Comparison of ENCODE assay signal across 8 mouse cellular contexts in genomic region chr15:79931496-79932141, GRCm38 (mm10). TPM values are rescaled to one million over a fixed set of nuclear protein-coding genes. Genes with fewer than 3 reads are reported as not detected.
DNase-seq lines count a peak whose midpoint lies in the region; ATAC-seq and TF ChIP-seq lines count a peak whose summit lies in the region.

No protein-coding gene starts in this region.

- no peak overlapping the region for H3K9ac ChIP-seq in embryonic facial prominence, embryonic 15.5 days

- peak; percentile 32 for DNase-seq in lung, adult 2 months
- no peak for DNase-seq in lung, postnatal 25 days (ENCODE audit: low spot score)
- DNase-seq in kidney, adult 9 months: peak; percentile 73
- DNase-seq in midbrain, embryonic 10.5 days (ENCODE audit: low spot score): no peak
- DNase-seq in right cerebral cortex, adult 2 months (ENCODE audit: low spot score in 2 of 2): no peak
- DNase-seq in layer of hippocampus, adult 9-11 months: no peak

- 33% methylated on average over 13 of the region's 13 CpGs for WGBS in lung, adult 2 months
- 22% methylated on average over 13 of the region's 13 CpGs for WGBS in embryonic facial prominence, embryonic 15.5 days
- 24% methylated on average over 13 of the region's 13 CpGs for whole genome bisulfite sequencing in midbrain, embryonic 10.5 days

- H3K4me2 ChIP-seq in embryonic facial prominence, embryonic 15.5 days (replicated peaks): peak overlapping the region; percentile 91

- H3K36me3 ChIP-seq in embryonic facial prominence, embryonic 15.5 days: no peaks in the 10 kb centered on the region
- no peaks in the 10 kb centered on the region for H3K36me3 ChIP-seq in midbrain, embryonic 10.5 days

- peaks cover 23% of the 10 kb centered on the region for H3K4me1 ChIP-seq in lung, adult 2 months (ENCODE audit: control insufficient read depth, insufficient read depth, low read length)
- peaks cover 52% of the 10 kb centered on the region for H3K4me1 ChIP-seq in embryonic facial prominence, embryonic 15.5 days
- peaks cover 61% of the 10 kb centered on the region for H3K4me1 ChIP-seq in midbrain, embryonic 10.5 days

- TF ChIP-seq CTCF in lung, adult 2 months (IDR thresholded peaks at IDR 0.05; ENCODE audit: insufficient read depth, low read length): no peak

- ATAC-seq in embryonic facial prominence, embryonic 15.5 days (ENCODE audit: insufficient number of reproducible peaks, low FRiP score, low TSS enrichment, low read depth): no peak
- no peak for ATAC-seq in megakaryocyte progenitor cell, adult 5-6 weeks (replicated peaks; ENCODE audit: poor library complexity)

- peak overlapping the region; percentile 91 for H3K4me3 ChIP-seq in lung, adult 2 months (replicated peaks; ENCODE audit: extremely low read depth, low read depth, low read length)
- H3K4me3 ChIP-seq in embryonic facial prominence, embryonic 15.5 days (replicated peaks): peak overlapping the region; percentile 65
- peak overlapping the region; percentile 77 for H3K4me3 ChIP-seq in midbrain, embryonic 10.5 days

- H3K27ac ChIP-seq in embryonic facial prominence, embryonic 15.5 days (replicated peaks): no peak overlapping the region
- H3K27ac ChIP-seq in midbrain, embryonic 10.5 days (replicated peaks): no peak overlapping the region

- peaks cover 31% of the 10 kb centered on the region for H3K27me3 ChIP-seq in embryonic facial prominence, embryonic 15.5 days
- H3K27me3 ChIP-seq in midbrain, embryonic 10.5 days (ENCODE audit: low read depth, poor library complexity, severe bottlenecking): peaks cover 65% of the 10 kb centered on the region

- 0 out of 2 replicates have a peak, but pooled peaks have one; percentile 12 for TF ChIP-seq POLR2A in lung, adult 2 months (IDR thresholded peaks at IDR 0.05; ENCODE audit: borderline replicate concordance, extremely low read depth, low read depth, low read length)

- H3K9me3 ChIP-seq in embryonic facial prominence, embryonic 15.5 days (replicated peaks): no peaks in the 10 kb centered on the region
- H3K9me3 ChIP-seq in midbrain, embryonic 10.5 days (replicated peaks): no peaks in the 10 kb centered on the region

RNA-seq across cellular contexts. Expression of gene Cbx7, which starts 39.3 kb away (rescaled TPM):
- polyA plus RNA-seq in lung, adult 2 months (2012; rRNA removed): 72.5 and 75.9 TPM in 2 replicates
- 3.1 and 4.6 TPM in 2 replicates for polyA plus RNA-seq in embryonic facial prominence, embryonic 15.5 days (2015; fragmentation: Nextera tagmentation; extraction: Ambion mirVana)
- 2.9 and 3.5 TPM in 2 replicates for polyA plus RNA-seq in midbrain, embryonic 10.5 days (2016; fragmentation: Nextera tagmentation; extraction: Ambion mirVana)
- 3.3 TPM in 2 replicates for total RNA-seq in megakaryocyte progenitor cell, adult 5-6 weeks (2015)
- total RNA-seq in megakaryocyte progenitor cell, adult 5-6 weeks (2017): 1.7 and 2.1 TPM in 2 replicates

RNA-seq across cellular contexts. Expression of gene Apobec3, which starts 40.2 kb away (rescaled TPM):
- polyA plus RNA-seq in lung, adult 2 months (2012; rRNA removed): 29.7 and 36.7 TPM in 2 replicates
- 16.7 and 19.2 TPM in 2 replicates for polyA plus RNA-seq in embryonic facial prominence, embryonic 15.5 days (2015; fragmentation: Nextera tagmentation; extraction: Ambion mirVana)
- 6.2 and 8.5 TPM in 2 replicates for polyA plus RNA-seq in midbrain, embryonic 10.5 days (2016; fragmentation: Nextera tagmentation; extraction: Ambion mirVana)
- 167 and 177 TPM in 2 replicates for total RNA-seq in megakaryocyte progenitor cell, adult 5-6 weeks (2015)
- total RNA-seq in megakaryocyte progenitor cell, adult 5-6 weeks (2017): 159 and 166 TPM in 2 replicates

Comparison
In these comparisons a context has a peak if more than half of its experiments do, and no peak if none do; other contexts are left out.
1. DNase-seq: peak in lung, adult 2 months (single experiment) and kidney, adult 9 months (single experiment); none in lung, postnatal 25 days (single experiment), midbrain, embryonic 10.5 days (single experiment), right cerebral cortex, adult 2 months (0 of 2) and layer of hippocampus, adult 9-11 months (single experiment).
2. RNA of gene Cbx7, which starts 39.3 kb away (polyA plus RNA-seq): 72.5 to 75.9 TPM in lung, adult 2 months; 3.1 to 4.6 TPM in embryonic facial prominence, embryonic 15.5 days and 2.9 to 3.5 TPM in midbrain, embryonic 10.5 days; every median in the first group is over 10 times any median in the second.
3. Peak in every context shown above with its lines, with median percentiles within 50 percentile points of each other: H3K4me3 ChIP-seq.